Mouse (Mus musculus): ENCODE measurements at regions not wholly inside any gene's neighbourhood (a gene's known extent, or its start where the extent isn't known, plus 50 kb on each side); places are given as distances from the start of the nearest gene placed in this dataset.

- Histone ChIP-seq H3K36me3 (no peaks in the 10 kb centered on the region), H3K9me3 (replicated peaks) (no peaks in the 10 kb centered on the region), H3K27me3 (ENCODE audit: low read depth, poor library complexity, severe bottlenecking) (no peaks in the 10 kb centered on the region), H3K4me3 (no peak overlapping the region), H3K27ac (no peak overlapping the region), H3K4me1 (no peaks in the 10 kb centered on the region)
- 79% methylated on average over 12 of the region's 12 CpGs for WGBS
- DNase-seq (ENCODE audit: low spot score) = no peak
These were observed 200.1 kb downstream of the Ifng start for GRCm38 (mm10) chr10:118640810-118641427.

DNA sequence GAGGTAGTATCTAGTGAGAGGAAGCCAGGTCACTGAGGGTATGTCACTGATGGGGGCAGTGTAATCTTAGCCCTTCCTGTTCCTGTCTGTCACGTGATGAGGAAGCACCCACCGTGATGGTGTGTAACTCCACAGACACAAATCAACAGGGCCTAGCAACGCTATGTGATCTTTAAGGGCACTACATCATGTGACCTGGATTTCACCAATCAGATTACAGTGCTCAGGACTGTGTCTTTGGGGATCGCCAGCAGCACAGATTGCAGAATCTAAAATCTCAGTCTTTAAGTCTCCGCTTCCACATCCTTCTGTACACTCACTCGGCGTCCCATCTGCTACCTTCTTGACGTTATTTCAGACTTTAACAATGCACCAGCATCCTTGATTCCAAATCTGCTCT, 202.8 kb downstream of the Ifng start:
- Histone ChIP-seq H3K27me3 (ENCODE audit: low read depth, poor library complexity, severe bottlenecking) (no peaks in the 10 kb centered on the region), H3K4me1 (no peaks in the 10 kb centered on the region), H3K36me3 (no peaks in the 10 kb centered on the region), H3K9me3 (replicated peaks) (no peaks in the 10 kb centered on the region), H3K27ac (no peak overlapping the region), H3K4me3 (no peak overlapping the region)
- DNase-seq (ENCODE audit: low spot score) = peak; percentile 14
- 81% methylated on average over 8 of the region's 8 CpGs for WGBS

DNA sequence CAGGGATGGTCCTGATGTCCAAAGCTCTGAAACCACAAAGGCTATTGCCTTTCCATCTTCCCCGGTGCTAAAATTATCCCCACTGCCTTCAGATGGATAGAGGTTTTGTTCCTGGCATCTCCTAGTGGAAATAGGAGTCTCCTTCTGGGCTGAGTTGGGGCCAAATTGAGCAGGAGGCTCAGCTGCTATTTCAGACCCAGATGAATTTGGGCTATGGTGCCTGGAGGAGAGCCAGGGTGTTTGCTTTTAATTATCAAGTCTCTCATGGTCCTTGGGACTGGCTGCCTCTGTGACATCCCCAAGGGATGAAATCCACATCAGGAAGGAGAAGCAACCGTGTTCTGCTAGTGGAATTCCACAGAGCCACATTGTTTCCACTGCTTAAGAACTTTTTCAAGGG, 207.3 kb downstream of the Ifng start:
- H3K9me3 ChIP-seq (replicated peaks) = no peaks in the 10 kb centered on the region
- no peak for DNase-seq (ENCODE audit: low spot score)
- H3K36me3 ChIP-seq = no peaks in the 10 kb centered on the region
- no peaks in the 10 kb centered on the region for H3K27me3 ChIP-seq (ENCODE audit: low read depth, poor library complexity, severe bottlenecking)
- no peaks in the 10 kb centered on the region for H3K4me1 ChIP-seq
- WGBS = 71% methylated on average over 2 of the region's 2 CpGs
- H3K27ac ChIP-seq = no peak overlapping the region
- no peak overlapping the region for H3K4me3 ChIP-seq

DNA sequence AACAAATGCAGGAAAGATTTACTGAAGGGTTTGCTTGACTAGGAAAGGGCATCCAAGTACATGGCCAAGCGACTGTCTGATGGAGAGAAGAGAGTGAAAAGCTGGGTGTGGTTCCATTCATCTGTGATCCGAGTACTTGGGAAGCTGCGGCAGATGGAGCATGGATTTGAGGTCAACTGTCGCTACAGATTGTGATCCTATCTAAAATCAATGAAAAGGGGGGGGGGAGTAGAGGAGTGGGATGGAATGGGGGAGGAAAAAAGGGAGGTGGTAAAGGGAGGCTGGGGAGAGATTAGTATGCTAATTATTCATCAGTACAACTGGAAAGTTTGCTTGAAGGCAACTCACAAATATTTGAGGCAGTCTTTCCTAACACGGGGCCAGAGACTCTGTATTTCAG, 213.4 kb downstream of the Dyrk2 start:
- Histone ChIP-seq H3K9me3 (replicated peaks) (no peaks in the 10 kb centered on the region), H3K27ac (no peak overlapping the region), H3K27me3 (ENCODE audit: low read depth, poor library complexity, severe bottlenecking) (no peaks in the 10 kb centered on the region), H3K4me1 (0 out of 2 replicates have a peak, but pooled peaks cover 4% of the 10 kb centered on the region), H3K36me3 (no peaks in the 10 kb centered on the region), H3K4me3 (no peak overlapping the region)
- 85% methylated on average over 5 of the region's 5 CpGs for WGBS
- DNase-seq (ENCODE audit: low spot score) = no peak

- DNase-seq (ENCODE audit: low spot score) = no peak
- H3K27ac ChIP-seq = no peak overlapping the region
These were observed 204.0 kb downstream of the Dyrk2 start for GRCm38 (mm10) chr10:118666009-118666408.

DNA sequence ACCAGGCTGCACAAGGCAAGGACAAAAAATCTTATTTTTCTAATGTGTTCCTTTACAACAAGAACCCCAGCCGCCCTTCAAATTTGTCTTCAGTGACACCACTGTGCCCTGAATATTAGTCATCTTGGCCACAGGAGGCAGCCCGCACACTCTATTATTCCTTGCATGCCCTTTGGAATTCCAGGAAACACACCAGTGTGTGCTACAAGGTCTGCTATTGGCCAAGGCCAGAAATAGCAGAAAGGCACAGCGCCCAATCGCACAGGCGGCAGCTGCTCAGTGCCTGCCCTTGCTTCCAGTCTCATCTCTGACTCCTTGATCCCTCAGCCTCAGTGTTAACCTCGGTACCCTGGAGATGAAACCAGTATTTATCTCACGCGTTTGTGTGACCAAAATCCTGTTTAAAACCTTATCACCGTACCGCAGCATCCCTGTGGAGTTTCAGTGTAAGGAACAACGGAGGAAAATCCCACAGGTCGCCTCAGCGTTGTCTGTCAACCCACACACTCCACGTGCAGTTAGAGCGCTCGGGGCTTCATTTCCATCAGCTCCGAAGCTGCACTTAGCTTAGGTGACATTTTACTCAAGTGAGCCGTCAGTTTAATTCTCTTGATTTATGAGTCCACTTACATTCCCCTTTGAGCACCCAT, 194.1 kb downstream of the Dyrk2 start:
- no peak overlapping the region; the same call in 1 of the 2 replicates for H3K4me3 ChIP-seq
- H3K36me3 ChIP-seq = no peaks in the 10 kb centered on the region
- no peaks in the 10 kb centered on the region for H3K27me3 ChIP-seq (ENCODE audit: low read depth, poor library complexity, severe bottlenecking)
- peak; percentile 43 for DNase-seq (ENCODE audit: low spot score)
- no peak overlapping the region for H3K27ac ChIP-seq
- WGBS = 55% methylated on average over 18 of the region's 18 CpGs
- H3K4me1 ChIP-seq = peaks cover 10% of the 10 kb centered on the region
- H3K9me3 ChIP-seq (replicated peaks) = no peaks in the 10 kb centered on the region

More at GRCm38 (mm10) chr10:118666009-118666408, 204.0 kb downstream of the Dyrk2 start:
- Histone ChIP-seq H3K4me3 (no peak overlapping the region), H3K4me1 (no peaks in the 10 kb centered on the region), H3K9me3 (replicated peaks) (no peaks in the 10 kb centered on the region), H3K36me3 (no peaks in the 10 kb centered on the region), H3K27me3 (ENCODE audit: low read depth, poor library complexity, severe bottlenecking) (no peaks in the 10 kb centered on the region)
- 72% methylated on average over 3 of the region's 3 CpGs for WGBS

GRCm38 (mm10) chr10:118678750-118679418, 191.1 kb downstream of the Dyrk2 start:
- peaks cover 10% of the 10 kb centered on the region for H3K4me1 ChIP-seq
- no peak for DNase-seq (ENCODE audit: low spot score)
- H3K9me3 ChIP-seq (replicated peaks) = no peaks in the 10 kb centered on the region
- no peak overlapping the region for H3K27ac ChIP-seq
- H3K27me3 ChIP-seq (ENCODE audit: low read depth, poor library complexity, severe bottlenecking) = no peaks in the 10 kb centered on the region
- 87% methylated on average over 12 of the region's 12 CpGs for WGBS
- H3K36me3 ChIP-seq = no peaks in the 10 kb centered on the region
- H3K4me3 ChIP-seq = no peak overlapping the region

GRCm38 (mm10) chr10:118679507-118679906, 190.5 kb downstream of the Dyrk2 start:
- H3K4me3 ChIP-seq = no peak overlapping the region
- no peaks in the 10 kb centered on the region for H3K9me3 ChIP-seq (replicated peaks)
- no peaks in the 10 kb centered on the region for H3K27me3 ChIP-seq (ENCODE audit: low read depth, poor library complexity, severe bottlenecking)
- no peaks in the 10 kb centered on the region for H3K36me3 ChIP-seq
- H3K4me1 ChIP-seq = peaks cover 10% of the 10 kb centered on the region
- no peak for DNase-seq (ENCODE audit: low spot score)
- WGBS = 94% methylated on average over 5 of the region's 5 CpGs
- no peak overlapping the region for H3K27ac ChIP-seq

GRCm38 (mm10) chr10:118680896-118681295, 189.1 kb downstream of the Dyrk2 start:
- Histone ChIP-seq H3K4me1 (peaks cover 8% of the 10 kb centered on the region), H3K4me3 (no peak overlapping the region), H3K27ac (no peak overlapping the region), H3K27me3 (ENCODE audit: low read depth, poor library complexity, severe bottlenecking) (no peaks in the 10 kb centered on the region), H3K9me3 (replicated peaks) (no peaks in the 10 kb centered on the region), H3K36me3 (no peaks in the 10 kb centered on the region)
- DNase-seq (ENCODE audit: low spot score) = peak; percentile 20
- 84% methylated on average over 6 of the region's 6 CpGs for whole genome bisulfite sequencing

- Histone ChIP-seq H3K4me1 (peaks cover 3% of the 10 kb centered on the region; the same call in 1 of the 2 replicates), H3K36me3 (no peaks in the 10 kb centered on the region), H3K4me3 (no peak overlapping the region), H3K9me3 (replicated peaks) (no peaks in the 10 kb centered on the region), H3K27me3 (ENCODE audit: low read depth, poor library complexity, severe bottlenecking) (no peaks in the 10 kb centered on the region), H3K27ac (no peak overlapping the region)
- no peak for DNase-seq (ENCODE audit: low spot score)
- 85% methylated on average over 9 of the region's 9 CpGs for WGBS
These were observed 186.7 kb downstream of the Dyrk2 start for GRCm38 (mm10) chr10:118683356-118683755.

DNA sequence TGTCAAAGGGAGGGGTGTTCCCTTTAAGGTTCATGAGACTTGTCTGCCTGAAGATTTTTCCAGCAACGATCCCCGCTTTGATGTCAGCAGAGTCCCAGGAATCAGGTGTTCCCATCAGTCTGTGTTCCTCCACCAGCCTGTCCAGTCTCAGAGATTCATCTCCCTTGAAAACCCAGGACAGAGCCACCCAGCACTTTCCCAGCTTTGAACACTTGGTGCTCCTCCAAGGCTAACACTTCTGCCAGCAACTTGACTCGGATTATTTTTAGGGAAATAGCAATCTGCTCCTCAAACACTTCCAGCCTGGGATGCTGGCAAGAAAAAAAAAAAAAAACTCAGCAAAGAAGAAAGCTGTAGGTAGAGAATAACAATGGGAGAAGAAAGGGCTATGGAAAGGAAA, 170.7 kb downstream of the Dyrk2 start:
- Histone ChIP-seq H3K27ac (no peak overlapping the region), H3K9me3 (replicated peaks) (no peaks in the 10 kb centered on the region), H3K4me1 (no peaks in the 10 kb centered on the region), H3K36me3 (no peaks in the 10 kb centered on the region), H3K4me3 (no peak overlapping the region), H3K27me3 (ENCODE audit: low read depth, poor library complexity, severe bottlenecking) (no peaks in the 10 kb centered on the region)
- no peak for DNase-seq (ENCODE audit: low spot score)
- 82% methylated on average over 3 of the region's 3 CpGs for WGBS

- Histone ChIP-seq H3K36me3 (no peaks in the 10 kb centered on the region), H3K4me3 (no peak overlapping the region)
- 86% methylated on average over 4 of the region's 4 CpGs for WGBS
These were observed 169.9 kb downstream of the Dyrk2 start for GRCm38 (mm10) chr10:118700115-118700514.

DNA sequence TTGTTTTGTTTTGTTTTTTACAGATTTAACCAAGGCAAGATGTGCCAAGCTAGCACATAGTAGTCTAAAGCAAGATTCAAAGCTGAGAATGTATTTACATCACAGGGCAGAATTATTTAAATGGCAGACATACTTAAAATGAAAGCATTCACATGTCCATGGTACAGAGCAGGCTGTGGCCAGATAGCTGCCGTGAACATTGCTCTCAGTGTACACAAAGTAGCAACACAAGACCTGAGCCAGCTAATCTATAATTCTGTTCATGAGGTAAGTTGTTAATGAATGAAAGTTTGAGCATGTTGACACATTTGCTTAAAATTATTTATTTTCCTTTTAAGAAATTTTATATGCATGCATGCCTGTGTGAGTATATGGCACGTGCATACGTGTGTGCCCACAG, 164.0 kb downstream of the Dyrk2 start:
- H3K4me3 ChIP-seq = no peak overlapping the region
- no peak overlapping the region for H3K27ac ChIP-seq
- H3K9me3 ChIP-seq (replicated peaks) = no peaks in the 10 kb centered on the region
- H3K27me3 ChIP-seq (ENCODE audit: low read depth, poor library complexity, severe bottlenecking) = no peaks in the 10 kb centered on the region
- no peaks in the 10 kb centered on the region for H3K36me3 ChIP-seq
- DNase-seq (ENCODE audit: low spot score) = no peak
- peaks cover 9% of the 10 kb centered on the region for H3K4me1 ChIP-seq
- WGBS = 96% methylated on average over 3 of the region's 3 CpGs

More at GRCm38 (mm10) chr10:118700115-118700514, 169.9 kb downstream of the Dyrk2 start:
- Histone ChIP-seq H3K9me3 (replicated peaks) (no peaks in the 10 kb centered on the region), H3K27me3 (ENCODE audit: low read depth, poor library complexity, severe bottlenecking) (no peaks in the 10 kb centered on the region), H3K27ac (no peak overlapping the region), H3K4me1 (no peaks in the 10 kb centered on the region)
- no peak for DNase-seq (ENCODE audit: low spot score)
